Mouse (Mus musculus) cerebellum, adult 2 months (tissue): ENCODE results near the gene Pecam1.

Experiments
- CTCF ChIP-seq: fragments of 200-500 bp; IDR thresholded peaks from 2 replicates; pipeline ENCODE4 v1.5.1; 2011; ENCODE audit warnings: low read depth, mild to moderate bottlenecking, control low read depth, low read length, moderate library complexity, borderline replicate concordance; ENCODE audit not compliant: insufficient read depth
- POLR2A ChIP-seq: fragments of 200-500 bp; IDR thresholded peaks from 2 replicates; pipeline ENCODE4 v1.6.1; 2011; ENCODE audit warnings: low read length, control low read depth, borderline replicate concordance; ENCODE audit not compliant: insufficient read depth

DNA sequence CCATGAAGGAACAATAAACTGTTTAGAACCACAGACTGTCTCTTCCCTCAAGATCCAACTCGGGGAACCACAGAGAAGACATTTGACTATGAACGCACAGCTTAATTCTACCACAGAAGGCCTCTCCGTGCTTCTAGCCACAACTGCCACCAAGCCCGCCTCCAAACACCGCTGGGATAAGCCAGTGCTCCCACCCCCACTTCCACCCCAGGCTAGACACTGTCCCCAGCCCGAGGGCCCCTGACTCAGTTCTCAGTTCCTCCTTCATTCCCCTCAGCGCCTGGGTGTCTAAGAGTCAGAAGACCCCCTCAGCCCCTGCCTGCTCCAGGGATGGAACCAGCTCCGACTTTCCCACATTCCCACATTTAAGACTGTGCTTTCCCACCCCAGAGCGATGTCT lies 48.8 kb downstream of the Pecam1 start:
- no peak for TF ChIP-seq CTCF
- no peak for TF ChIP-seq POLR2A
